24 mouse cellular contexts compared by ENCODE assay signal in the genomic region with DNA sequence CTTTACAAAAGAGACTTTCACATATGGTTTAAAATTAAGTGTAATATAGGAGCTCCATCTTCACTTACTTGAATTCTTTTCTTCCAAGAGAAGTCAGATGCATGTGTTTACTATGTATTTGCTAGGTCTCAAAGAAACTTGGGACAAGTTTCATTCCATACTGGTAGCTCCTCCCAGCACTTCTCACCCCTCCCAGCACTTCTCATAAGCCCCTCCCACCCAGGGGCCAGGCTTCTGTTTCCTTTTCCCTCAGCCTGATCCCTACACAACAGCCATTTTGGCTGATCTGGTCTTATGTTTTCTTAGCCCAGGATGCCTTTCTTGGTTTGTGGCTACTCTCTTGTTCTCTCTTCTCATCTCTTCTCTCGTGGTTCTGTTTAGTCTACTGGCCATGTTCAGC.
"Had no signal": no experiment of that assay in that cellular context is flagged by ENCODE, and none has a peak within 500 bp of the region (broad histone marks: within the 10 kb centered on the region; RNA-seq: fewer than 3 reads in every experiment).

No protein-coding gene starts in this region.

- H3K4me3 ChIP-seq: intestine, embryonic 15.5 days; kidney, embryonic 15.5 days; limb, embryonic 12.5 days; limb, embryonic 15.5 days; liver, embryonic 12.5 days; liver, embryonic 15.5 days; midbrain, embryonic 10.5 days; neural tube, embryonic 12.5 days; neural tube, embryonic 15.5 days had no signal

- H3K27ac ChIP-seq: intestine, embryonic 15.5 days; kidney, embryonic 15.5 days; limb, embryonic 12.5 days; limb, embryonic 15.5 days; liver, embryonic 12.5 days; liver, embryonic 15.5 days; macrophage; midbrain, embryonic 10.5 days; neural tube, embryonic 12.5 days; neural tube, embryonic 15.5 days; stomach, postnatal 0 days had no signal

- H3K9me3 ChIP-seq: intestine, embryonic 15.5 days; kidney, embryonic 15.5 days; limb, embryonic 12.5 days; limb, embryonic 15.5 days; liver, embryonic 12.5 days; liver, embryonic 15.5 days; midbrain, embryonic 10.5 days; neural tube, embryonic 12.5 days; neural tube, embryonic 15.5 days had no signal

- H3K9ac ChIP-seq: intestine, embryonic 15.5 days; kidney, embryonic 15.5 days; limb, embryonic 12.5 days; limb, embryonic 15.5 days; liver, embryonic 12.5 days; liver, embryonic 15.5 days; neural tube, embryonic 12.5 days; neural tube, embryonic 15.5 days had no signal

- H3K36me3 ChIP-seq: intestine, embryonic 15.5 days; kidney, embryonic 15.5 days; limb, embryonic 12.5 days; limb, embryonic 15.5 days; liver, embryonic 12.5 days; liver, embryonic 15.5 days; midbrain, embryonic 10.5 days; neural tube, embryonic 12.5 days; neural tube, embryonic 15.5 days had no signal

- H3K4me1 ChIP-seq: liver, embryonic 15.5 days had no signal

- ATAC-seq: intestine, embryonic 15.5 days; liver, embryonic 12.5 days had no signal

- H3K4me2 ChIP-seq: intestine, embryonic 15.5 days; kidney, embryonic 15.5 days; limb, embryonic 12.5 days; limb, embryonic 15.5 days; liver, embryonic 12.5 days; liver, embryonic 15.5 days; neural tube, embryonic 12.5 days; neural tube, embryonic 15.5 days had no signal

- H3K27me3 ChIP-seq: intestine, embryonic 15.5 days; kidney, embryonic 15.5 days; limb, embryonic 12.5 days; limb, embryonic 15.5 days; liver, embryonic 12.5 days; liver, embryonic 15.5 days; neural tube, embryonic 12.5 days; neural tube, embryonic 15.5 days had no signal

- DNase-seq: kidney, adult 11 months; kidney, adult 8-10 months; kidney, postnatal 14 days; kidney, postnatal 4 days; left cerebral cortex, postnatal 4 days; lung, adult 2 months; midbrain, embryonic 14.5 days; right cerebral cortex, adult 18-20 months; right cerebral cortex, postnatal 14 days; right cerebral cortex, postnatal 4 days; thymus, adult 2 months; thymus, postnatal 14 days; thymus, postnatal 4 days had no signal
